Mouse (Mus musculus): Measurements from ENCODE around the gene Rev1. TPM values are rescaled to one million over a fixed set of nuclear protein-coding genes. Genes with fewer than 3 reads are reported as not detected.

Gene Rev1
- total RNA-seq (2021): 10 to 100 TPM; 36.2 to 44.1 TPM
- long read RNA-seq, experiment 1, full-length matches to known transcripts: 5 of 11 reads
- long read RNA-seq, experiment 1, partial matches to known transcripts: 3 of 11 reads
- long read RNA-seq, experiment 1, other reads (novel, unspliced or antisense): 3 of 11 reads
- long read RNA-seq, experiment 2, full-length matches to known transcripts: 16 of 47 reads
- long read RNA-seq, experiment 2, partial matches to known transcripts: 15 of 47 reads
- long read RNA-seq, experiment 2, other reads (novel, unspliced or antisense): 16 of 47 reads

DNA sequence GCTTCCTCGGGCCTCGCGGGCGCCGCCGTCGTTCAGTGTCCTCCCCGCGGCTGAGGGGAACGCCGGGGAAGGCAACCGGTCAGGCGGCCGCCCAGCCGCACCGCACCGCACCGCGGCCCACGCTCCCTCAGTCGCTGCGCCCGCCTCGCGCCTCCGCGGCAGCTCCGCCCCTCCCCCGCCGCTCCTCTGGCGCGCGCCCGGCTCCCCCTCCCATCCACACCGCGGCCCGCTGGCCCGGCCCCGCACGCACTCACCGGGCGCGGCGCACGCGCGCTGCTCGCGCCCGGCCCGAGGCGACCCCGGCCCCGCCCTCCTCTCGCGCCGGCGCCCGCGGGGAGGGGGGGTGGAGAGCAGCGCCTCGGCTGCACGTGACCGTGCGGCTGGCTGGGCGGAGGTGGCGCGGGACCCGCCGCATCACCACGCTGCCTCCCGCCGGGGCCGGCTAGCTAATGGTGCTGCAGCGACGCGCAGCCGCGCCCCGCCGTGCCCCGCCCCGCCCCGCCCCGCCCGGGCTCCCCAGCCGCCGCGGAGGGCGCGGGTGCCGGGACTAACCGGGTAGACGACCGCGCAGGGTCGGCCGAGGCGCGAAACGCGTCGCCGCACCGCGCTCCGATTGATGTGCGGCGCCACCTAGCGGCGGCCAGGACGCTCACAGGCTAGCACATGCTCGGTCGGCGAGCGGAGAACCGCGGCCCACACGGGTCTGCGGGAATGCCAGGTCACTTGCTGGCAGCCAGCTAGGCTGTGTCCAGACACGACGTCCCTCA, at the start of gene Rev1:
TSS of gene Rev1 (minus strand) at position 301 of the 767 bp plus-strand sequence.
- peak; percentile 86 to 87 for DNase-seq (ENCODE audit: low spot score in 2 of 2)

DNA sequence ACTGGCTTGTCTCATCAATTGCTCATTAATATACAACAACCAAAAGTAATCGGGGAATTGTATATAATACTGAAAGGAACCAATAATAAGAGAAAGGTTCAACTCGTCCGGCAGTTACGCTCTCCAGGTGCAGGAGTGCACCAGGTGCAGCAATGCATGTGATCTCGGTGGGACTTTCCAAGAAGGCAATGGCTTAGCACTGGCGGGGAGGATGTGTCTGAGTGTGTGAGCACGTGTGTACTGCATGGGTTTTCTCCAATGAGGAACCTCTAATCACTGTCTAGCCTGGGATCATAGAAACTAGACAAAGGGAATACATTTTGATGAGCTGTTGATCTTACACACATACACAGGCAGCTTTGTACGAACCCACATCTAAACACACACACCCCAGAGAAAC, 49.3 kb upstream of the Rev1 start:
- no peak for DNase-seq (ENCODE audit: low spot score in 2 of 2)

DNA sequence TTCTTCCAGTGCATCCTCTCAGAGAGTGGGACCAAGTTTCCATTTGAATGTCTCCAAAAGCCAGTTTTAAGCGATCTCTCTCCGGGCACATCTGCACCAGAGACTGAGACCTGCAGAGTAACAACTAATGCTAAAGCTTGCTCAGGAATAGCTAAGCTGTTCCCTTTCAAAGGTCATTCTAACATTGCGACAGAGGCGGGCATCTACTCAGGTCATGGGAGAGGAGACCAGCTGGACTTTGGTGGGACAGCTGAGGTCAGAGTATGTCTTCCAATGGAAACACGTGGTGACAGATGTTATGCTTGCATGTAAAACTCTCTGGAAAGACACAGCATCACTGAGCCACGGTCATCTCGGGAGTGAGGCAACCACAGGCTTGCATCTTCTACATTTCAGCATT, 46.5 kb upstream of the Rev1 start:
- DNase-seq (ENCODE audit: low spot score in 2 of 2): no peak

DNA sequence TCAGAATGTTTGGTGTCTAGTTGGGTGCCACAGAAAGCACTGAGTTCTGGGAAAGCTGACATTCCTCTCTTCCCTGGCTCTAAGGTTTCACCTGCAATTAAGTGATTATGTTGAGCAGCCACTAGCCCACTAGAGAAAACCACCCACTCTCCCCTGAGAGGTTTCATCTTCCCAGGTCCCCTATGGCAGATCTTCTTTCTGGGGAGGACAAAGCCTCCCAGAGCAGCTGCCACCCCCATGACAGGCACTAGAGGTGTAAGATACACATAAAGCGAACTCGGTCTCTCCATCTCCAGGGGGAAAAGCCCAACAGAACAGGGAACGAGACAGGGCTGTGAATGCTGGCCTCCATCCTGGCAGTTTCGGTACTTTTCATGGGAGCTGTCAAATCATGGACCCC, 42.3 kb upstream of the Rev1 start:
- no peak for DNase-seq (ENCODE audit: low spot score in 2 of 2)

DNA sequence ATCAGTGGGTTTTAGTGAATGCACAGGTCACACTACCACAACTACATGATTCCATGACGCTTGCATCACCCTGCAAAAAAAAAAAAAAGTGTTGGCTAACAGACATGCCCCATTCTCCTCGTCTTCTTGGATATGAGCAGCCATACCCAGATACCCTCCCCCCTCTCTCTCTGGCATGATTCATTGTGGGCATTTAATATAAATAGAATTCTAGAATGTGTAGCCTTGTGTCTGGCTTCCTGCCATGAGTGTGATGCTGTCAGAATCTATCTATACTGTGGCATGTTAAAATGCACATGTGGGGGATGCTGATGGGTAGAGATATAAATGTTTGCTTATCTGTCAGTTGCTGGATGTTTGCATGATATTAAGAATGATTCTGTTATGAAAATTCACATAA, 36.1 kb upstream of the Rev1 start:
- DNase-seq (ENCODE audit: low spot score in 2 of 2): no peak

DNA sequence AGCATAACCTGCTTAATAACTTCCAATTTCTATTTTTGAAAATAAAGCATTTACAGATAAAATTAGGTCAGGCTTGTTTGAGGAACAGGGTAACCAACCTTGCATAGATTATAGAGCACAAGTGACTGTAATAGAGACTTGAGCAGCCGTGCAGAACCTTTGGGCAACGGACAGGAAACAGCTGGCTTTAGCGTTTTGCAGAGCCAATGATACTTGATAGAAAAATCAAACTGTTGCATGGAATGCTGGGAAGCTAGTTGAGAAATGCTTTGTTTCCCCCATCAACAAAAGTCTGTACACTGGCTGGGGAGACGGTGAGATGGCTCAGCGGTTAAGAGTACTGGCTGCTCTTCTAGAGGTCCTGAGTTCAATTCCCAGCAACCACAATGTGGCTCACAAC, 20.5 kb upstream of the Rev1 start:
- no peak for DNase-seq (ENCODE audit: low spot score in 2 of 2)

DNA sequence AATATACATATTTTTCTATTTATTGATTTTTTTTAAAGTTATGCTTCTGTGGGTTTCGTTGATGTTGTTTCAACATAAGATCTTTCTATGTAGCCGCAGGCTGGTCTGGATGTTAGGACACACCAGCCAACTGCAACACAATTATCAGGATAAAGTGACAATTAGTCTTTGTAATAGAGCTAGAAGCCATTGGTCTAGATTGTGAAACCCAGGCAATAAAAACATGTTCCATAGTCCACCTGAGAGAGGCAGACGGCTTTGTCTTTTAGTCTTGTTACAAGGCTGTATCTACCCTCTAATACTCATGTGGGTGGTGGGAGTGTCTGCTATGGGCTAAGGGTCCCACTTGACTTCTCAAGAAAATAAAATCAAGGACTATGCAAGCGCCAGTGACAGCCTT, 16.4 kb upstream of the Rev1 start:
- no peak for DNase-seq (ENCODE audit: low spot score in 2 of 2)

DNA sequence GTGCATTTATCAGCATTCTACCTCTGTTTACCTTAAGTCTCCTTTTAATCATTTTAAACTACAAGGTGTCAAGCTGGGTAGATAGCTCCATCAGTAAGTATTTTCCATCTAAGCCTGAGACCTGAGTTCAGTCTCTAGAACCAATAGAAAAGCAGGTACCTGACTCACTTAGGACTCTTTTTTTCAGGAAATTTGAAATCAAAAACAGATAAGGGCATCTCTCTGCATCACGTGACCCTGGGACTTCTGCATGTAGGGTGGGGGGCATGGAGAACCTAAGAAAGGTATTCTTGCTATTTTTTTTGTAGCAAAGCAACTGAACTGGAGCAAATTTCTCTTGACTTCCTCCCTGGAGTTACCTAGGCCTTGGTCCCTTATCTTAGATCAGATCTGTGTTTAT, 11.8 kb upstream of the Rev1 start:
- no peak for DNase-seq (ENCODE audit: low spot score in 2 of 2)

DNA sequence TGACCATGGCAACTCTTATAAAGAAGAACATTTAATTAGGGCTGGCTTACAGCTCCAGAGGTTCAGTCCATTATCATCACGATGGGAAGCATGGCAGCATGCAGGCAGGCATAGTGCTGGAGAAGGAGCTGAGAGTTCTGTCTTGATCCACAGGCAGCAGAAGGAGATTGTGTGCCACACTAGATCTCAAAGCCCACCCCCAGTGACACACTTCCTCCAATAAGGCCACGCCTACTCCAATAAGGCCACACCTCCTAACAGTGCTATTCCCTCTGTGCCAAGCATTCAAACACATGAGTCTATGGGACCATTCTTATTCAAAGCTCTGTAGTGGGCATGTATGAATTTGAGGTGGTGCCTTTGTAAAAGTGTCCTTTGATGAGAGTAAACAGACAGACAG, 11.3 kb upstream of the Rev1 start:
- DNase-seq (ENCODE audit: low spot score in 2 of 2): no peak

DNA sequence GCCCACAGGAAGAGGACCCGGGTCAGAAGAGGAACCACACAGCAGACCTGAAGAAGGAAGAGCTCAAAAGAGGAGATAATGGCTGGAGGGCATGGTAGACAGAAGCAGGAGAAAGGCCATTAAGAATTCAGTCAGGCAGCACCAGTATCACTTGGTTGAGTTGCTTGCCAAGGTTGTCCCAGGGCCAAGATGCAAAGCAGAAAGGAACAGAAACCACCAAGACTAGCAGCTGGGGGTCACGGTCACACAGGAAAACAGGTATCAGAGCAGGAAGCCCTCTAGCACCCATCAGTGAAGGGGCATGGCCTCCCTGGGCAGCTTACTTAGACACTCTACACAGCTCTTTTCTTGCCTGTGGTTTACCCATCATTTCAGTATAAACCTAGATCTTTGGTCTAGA, 9.8 kb upstream of the Rev1 start:
- no peak for DNase-seq (ENCODE audit: low spot score in 2 of 2)

DNA sequence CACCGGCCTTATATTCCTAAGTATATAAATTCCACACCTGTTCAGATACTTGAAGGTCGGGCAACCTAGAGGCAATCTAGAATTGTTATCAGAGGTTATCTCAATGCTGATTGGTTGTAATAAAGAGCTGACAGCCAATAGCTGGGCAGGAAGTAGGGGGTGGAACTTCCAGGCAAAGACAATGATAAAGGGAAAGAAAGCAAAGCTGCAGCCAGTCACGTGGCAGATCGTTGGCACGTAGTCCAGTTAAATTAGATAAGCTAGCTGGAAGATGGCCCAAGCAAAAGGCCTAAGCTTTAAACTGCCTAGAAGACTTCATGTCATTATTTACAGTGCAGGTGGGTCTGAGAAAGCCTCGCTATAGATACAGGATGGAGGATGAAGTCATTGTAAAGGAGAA, 3.3 kb upstream of the Rev1 start:
- no peak for DNase-seq (ENCODE audit: low spot score in 2 of 2)

DNA sequence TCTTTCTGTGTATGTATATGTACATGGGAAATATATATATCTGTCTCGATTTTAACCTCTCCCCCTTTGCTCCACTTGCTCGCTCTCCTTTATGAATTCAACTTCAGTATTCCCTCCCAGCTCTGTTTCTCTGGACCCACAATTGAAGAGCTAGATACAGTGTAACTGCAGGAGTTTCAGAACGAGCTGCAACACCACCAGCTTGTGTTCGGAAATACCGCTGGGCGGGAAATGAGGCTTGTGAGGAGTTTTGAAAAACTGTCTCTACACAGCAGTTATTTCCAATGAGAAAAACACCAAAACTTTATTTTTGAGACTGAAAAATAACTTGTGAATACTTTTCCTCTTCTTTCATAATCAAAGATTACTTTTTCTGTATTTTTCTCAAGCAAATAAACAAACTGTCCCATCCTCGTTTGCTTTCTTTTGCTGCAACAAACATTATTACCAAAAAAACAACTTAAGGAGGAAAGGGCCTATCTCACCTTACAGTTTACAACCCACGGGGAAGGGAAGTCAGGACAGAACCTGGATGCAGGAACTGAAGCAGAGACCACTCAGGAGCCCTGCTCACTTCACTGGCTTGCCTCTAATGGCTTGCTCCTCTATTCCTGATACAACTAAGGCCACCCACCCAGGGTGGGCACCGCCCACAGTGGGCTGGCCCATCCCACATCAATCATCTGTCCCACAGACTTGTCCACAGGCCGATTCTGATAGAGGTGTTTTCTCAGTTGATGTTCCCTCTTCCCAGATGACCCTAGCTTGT, 1.3 kb upstream of the Rev1 start:
- no peak for DNase-seq (ENCODE audit: low spot score in 2 of 2)

DNA sequence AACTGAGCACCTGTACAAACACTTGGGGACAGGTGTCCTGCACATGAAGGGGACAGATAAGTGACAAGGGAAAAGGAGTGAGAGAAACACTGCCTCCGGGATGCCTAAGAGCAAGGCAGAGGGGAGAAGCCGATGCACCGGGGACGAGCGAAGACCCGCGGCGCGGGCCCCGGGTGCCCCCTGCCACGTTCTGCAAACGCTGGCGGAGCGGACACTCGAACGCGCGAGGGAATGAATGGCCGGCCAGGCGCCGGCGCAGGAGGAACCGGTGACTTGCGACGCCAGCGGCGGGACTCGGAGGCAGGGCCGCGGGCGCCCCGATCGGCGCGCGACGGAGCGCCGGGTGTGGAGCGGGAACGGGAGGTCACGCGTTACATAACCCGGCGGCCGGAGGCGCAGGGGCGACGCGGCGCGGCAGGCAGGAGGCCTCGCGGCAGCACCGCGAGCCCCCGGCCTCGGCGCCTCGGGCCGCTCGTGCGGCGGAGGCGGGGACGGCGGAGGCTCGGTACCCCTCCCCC, 623 bp downstream of the Rev1 start:
- peak; percentile 18 to 24 for DNase-seq (ENCODE audit: low spot score in 2 of 2)

DNA sequence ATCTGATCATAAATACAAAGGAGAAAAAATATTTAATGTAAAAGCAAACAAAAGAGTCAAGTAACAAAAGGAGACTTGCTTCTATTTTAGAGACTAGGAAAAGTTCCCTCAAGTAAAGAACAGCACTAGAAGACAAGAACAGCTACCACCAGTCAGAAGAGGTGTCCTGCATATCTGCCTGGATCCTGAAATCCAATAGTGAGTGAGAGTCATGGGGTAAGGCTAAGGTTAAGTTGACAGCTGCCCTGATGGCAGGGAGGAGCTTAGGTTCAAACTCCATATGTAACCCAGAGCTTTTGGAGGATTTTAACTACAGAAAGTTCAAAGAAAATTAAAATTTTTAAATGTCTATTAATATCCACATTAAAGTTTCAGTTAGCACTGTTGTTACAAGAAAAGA, 2.6 kb downstream of the Rev1 start:
- no peak for DNase-seq (ENCODE audit: low spot score in 2 of 2)

DNA sequence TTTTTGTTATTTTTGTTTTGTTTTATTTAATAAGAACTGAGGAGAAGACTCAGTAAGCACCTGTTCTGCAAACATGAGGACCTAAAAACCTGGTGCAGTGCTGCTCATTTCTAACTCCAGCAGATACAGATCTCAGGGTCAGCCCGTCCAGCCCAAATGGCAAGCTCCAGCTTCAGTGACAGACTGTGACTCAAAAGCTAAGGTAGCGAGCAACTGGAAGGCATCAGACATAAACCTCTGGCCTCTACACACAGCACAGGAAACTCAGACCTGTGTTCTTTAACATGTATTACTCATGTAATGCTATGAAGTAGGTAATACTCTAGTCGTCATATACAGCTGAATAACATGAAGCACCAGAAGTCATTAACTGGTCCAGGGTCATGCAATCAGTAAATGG, 3.2 kb downstream of the Rev1 start:
- no peak for DNase-seq (ENCODE audit: low spot score in 2 of 2)

DNA sequence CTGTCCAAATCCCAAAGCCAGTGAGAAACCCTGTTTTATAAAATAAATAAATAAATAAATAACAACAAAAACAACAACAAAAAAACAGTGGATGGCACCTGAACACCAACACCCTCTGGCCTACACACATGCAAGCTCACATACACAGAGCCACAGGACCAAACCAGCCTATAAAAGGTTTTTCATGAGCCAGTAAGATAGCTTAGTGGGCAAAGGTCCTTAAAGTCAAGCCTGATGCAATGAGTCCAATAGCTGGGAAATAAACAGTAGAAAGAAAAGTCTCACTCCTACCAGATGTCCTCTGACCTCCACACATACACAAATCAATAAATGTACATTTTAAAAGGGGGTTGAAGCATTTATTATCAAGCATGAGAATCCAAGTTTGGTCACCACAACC, 5.3 kb downstream of the Rev1 start:
- no peak for DNase-seq (ENCODE audit: low spot score in 2 of 2)

DNA sequence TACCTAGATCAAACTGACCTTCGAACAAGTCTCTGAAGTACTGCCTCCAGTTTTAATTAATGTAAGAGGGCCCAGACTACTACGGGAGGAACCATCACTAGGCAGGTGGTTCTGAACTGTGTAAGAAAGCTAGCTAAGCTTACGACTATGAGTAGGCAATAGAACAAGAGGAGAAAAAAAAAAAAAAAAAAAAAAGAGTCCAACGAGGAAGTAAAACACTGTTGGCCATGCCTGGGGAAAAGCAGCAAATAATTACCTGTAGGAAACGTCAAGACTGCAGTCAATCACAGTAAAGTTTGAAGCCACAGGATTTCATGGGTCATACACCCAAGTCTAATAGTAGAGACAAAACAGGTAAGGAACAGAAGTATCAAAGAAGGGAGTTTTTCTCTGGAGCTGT, 8.7 kb downstream of the Rev1 start:
- DNase-seq (ENCODE audit: low spot score in 2 of 2): no peak

DNA sequence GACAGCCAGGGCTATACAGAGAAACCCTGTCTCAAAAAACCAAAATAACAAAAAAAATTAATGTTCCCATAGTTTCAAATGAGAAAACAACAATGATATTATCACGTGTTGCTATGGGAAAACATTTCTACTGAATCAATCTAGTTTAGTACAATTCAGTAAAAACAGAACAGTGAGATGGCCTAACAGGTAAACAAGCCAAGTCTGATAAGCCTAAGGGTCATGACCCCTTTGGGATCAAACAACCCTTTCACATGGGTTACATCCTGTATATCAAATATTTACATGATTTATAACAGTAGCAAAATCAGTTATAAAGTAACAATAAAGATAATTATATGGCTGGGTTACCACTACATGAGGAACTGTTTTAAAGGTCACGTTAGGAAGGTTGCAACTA, 11.0 kb downstream of the Rev1 start:
- no peak for DNase-seq (ENCODE audit: low spot score in 2 of 2)

DNA sequence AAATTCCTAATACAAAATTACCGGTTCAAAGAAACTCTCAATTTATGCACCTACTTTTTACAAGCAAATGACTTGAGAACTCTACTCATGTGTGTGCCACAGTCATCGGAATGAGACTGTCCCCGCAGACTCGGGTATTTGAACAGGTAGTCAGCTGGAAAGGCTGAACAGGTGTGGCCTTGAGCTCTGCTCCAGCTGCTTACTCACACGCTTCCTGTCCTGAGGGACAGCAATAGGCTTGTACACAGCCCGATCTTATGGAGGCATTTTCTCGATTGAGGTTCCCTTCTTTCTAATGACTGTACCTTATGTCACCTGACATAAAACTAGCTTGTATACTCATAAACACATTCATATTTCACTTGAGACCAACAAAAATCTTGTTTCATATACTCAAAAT, 19.8 kb downstream of the Rev1 start:
- DNase-seq (ENCODE audit: low spot score in 2 of 2): no peak

DNA sequence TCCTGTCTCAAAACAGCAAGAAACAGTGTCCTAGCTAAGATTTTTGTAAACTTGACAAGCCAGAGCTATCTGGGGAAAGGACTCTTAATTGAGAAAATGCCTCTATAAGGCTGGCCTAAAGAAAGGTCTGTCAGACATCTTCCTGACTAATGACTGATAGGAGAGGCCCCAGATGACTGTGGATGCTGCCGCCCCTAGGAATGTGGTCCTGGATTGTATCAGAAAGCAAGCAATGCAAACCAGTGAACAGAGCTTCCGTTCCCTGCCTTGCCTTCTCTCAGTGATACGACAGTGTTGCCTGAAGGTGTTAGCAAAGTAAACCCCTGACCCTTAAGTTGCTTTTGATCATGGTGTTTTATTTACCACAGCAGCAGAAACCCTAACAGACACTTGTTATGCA, 25.8 kb downstream of the Rev1 start:
- no peak for DNase-seq (ENCODE audit: low spot score in 2 of 2)

DNA sequence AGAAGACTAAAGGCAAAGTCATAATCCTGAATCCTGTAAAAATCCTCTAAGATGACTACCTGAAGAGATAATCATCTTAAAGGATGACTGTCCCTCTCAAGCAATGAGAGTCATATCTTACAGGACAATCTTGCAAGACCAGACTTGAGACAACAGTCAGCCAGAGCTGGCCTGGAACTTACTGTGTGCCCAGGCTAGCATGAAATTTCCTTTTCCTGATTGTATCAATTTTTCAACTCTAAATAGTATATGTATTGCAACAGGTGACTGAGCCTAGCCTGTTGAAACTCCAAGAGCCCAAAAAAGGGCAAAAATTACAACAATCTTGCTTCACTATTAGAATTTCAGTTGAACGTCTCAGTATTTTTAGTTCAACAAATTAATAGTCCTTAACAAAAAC, 26.4 kb downstream of the Rev1 start:
- no peak for DNase-seq (ENCODE audit: low spot score in 2 of 2)

DNA sequence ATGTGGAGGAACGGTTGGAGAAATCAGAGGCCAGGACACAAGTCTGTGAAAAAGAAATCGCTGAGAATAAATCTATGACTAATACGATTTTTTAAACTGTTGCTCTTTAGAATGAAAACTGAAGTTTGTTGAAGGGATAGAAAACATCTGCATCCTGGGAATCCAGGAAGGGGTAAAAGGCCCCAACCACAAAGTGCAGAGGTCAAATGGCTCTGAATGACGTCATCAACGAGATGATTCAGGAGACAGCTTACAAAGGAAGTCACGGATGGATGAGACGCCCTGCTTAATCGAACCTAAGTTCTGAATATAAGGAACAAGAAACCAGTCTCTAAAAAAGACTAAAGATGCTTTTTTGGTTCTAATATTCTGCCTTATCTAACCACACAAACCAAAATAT, 48.3 kb downstream of the Rev1 start:
- DNase-seq (ENCODE audit: low spot score in 2 of 2): no peak

Data from adrenal gland, postnatal 4 days (tissue).